Mouse (Mus musculus) intestine, embryonic 14.5 days (tissue): ENCODE data around the gene Schip1. TPM values are rescaled to one million over a fixed set of nuclear protein-coding genes. Genes with fewer than 3 reads are reported as not detected.

Experiments
- ATAC-seq: fragments of 200-750 bp; cut with Nextera tagmentation; replicated peaks from 2 replicates; pipeline ENCODE4 v1.8.0; 2017; ENCODE audit warnings: low read depth, moderate number of reproducible peaks, moderate TSS enrichment, moderate library complexity; ENCODE audit not compliant: low FRiP score, low TSS enrichment
- DNase-seq: peaks from one replicate; pipeline ENCODE4 v3.0.0-alpha.2; 2018; ENCODE audit warnings: low spot score
- H3K27ac ChIP-seq: fragments of 300-500 bp; sonication (generic); 2 replicates; pipeline ENCODE4 v1.5.1; 2014; ENCODE audit warnings: low read depth, mild to moderate bottlenecking, control low read depth
- H3K27me3 ChIP-seq: fragments of 300-500 bp; sonication (generic); replicated peaks from 2 replicates; pipeline ENCODE4 v1.6.1; 2014; ENCODE audit warnings: low read length, control low read depth; ENCODE audit not compliant: control insufficient read depth, insufficient read depth
- H3K36me3 ChIP-seq: fragments of 300-500 bp; sonication (generic); 2 replicates; pipeline ENCODE4 v1.6.1; 2014; ENCODE audit warnings: low read length, control low read depth; ENCODE audit not compliant: control insufficient read depth, insufficient read depth
- H3K4me1 ChIP-seq: fragments of 300-500 bp; sonication (generic); replicated peaks from 2 replicates; pipeline ENCODE4 v1.6.1; 2014; ENCODE audit warnings: low read length, control low read depth, mixed read lengths; ENCODE audit not compliant: control insufficient read depth, insufficient read depth
- H3K4me2 ChIP-seq: fragments of 300-500 bp; sonication (generic); 2 replicates; pipeline ENCODE4 v1.6.1; 2014; ENCODE audit warnings: low read length
- H3K4me3 ChIP-seq: fragments of 300-500 bp; sonication (generic); 2 replicates; pipeline ENCODE4 v1.5.1; 2014; ENCODE audit warnings: low read depth, low read length, control low read depth, mixed read lengths
- H3K9ac ChIP-seq: fragments of 300-500 bp; sonication (generic); 2 replicates; pipeline ENCODE4 v1.6.1; 2014; ENCODE audit warnings: mild to moderate bottlenecking, low read length
- H3K9me3 ChIP-seq: fragments of 300-500 bp; sonication (generic); 2 replicates; pipeline ENCODE4 v1.6.1; 2016; ENCODE audit warnings: low read length, control low read depth; ENCODE audit not compliant: control insufficient read depth
- WGBS: fragments of 180-500 bp; shearing (Covaris S2); extraction: QIAGEN DNeasy Blood & Tissue Kit; methylation state at CpG from one replicate; pipeline ENCODE4 v1.1.7; 2014; 5-methylcytosine and 5-hydroxymethylcytosine counted together
- polyA plus RNA-seq: library from polyadenylated mRNA; unstranded; fragments of >200 nt; fragmentation: Nextera tagmentation; extraction: Ambion mirVana; gene quantifications from 2 replicates; pipeline ENCODE4 v1.2.1, GENCODE M21; 2014

Schip1 gene
- polyA plus RNA-seq, 1 experiment from 2014 or later, result 63.0 TPM

GRCm38 (mm10) chr3:68525361-68525878 is 460.8 kb downstream of the Schip1 start:
- no peaks in the 10 kb centered on the region for H3K36me3 ChIP-seq

GRCm38 (mm10) chr3:68526416-68526815 is 461.8 kb downstream of the Schip1 start:
- ATAC-seq (no peak), DNase-seq (no peak)
- 53% methylated on average over 4 of the region's 4 CpGs for WGBS
- H3K9ac ChIP-seq, result no peak overlapping the region
- no peak overlapping the region for H3K4me3 ChIP-seq
- H3K9me3 ChIP-seq, result no peaks in the 10 kb centered on the region
- no peak overlapping the region for H3K27ac ChIP-seq
- H3K4me2 ChIP-seq, result no peak overlapping the region
- no peaks in the 10 kb centered on the region for H3K27me3 ChIP-seq
- H3K4me1 ChIP-seq, result no peaks in the 10 kb centered on the region
- H3K36me3 ChIP-seq, result no peaks in the 10 kb centered on the region

More at GRCm38 (mm10) chr3:68525361-68525878, 460.8 kb downstream of the Schip1 start:
- H3K4me1 ChIP-seq, result no peaks in the 10 kb centered on the region
- DNase-seq (no peak), ATAC-seq (no peak)
- H3K27ac ChIP-seq, result no peak overlapping the region
- H3K4me2 ChIP-seq, result no peak overlapping the region
- no peak overlapping the region for H3K9ac ChIP-seq
- no peak overlapping the region for H3K4me3 ChIP-seq
- WGBS, result 84% methylated on average over 10 of the region's 10 CpGs
- no peaks in the 10 kb centered on the region for H3K27me3 ChIP-seq
- no peaks in the 10 kb centered on the region for H3K9me3 ChIP-seq

DNA sequence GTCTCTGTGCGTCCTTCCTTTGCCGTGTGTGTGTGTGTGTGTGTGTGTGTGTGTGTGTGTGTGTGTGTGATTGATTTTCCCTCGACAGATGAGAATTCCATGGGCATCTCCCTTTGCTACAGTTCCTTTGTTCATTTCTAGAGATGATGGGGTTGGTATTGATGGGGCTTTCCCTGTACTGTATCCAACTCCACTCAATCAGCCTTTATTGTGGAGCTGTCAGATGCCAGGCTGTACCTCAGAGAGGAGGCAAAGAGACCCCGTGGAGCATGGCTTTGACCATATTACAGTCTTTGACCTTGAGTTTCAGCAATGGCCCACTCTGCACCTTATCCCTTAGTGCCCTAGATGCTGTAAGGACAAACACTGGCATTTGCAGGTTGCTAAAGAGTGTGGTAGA is 462.6 kb downstream of the Schip1 start:
- no peak overlapping the region for H3K27ac ChIP-seq
- no peak overlapping the region for H3K4me3 ChIP-seq
- no peaks in the 10 kb centered on the region for H3K4me1 ChIP-seq
- no peaks in the 10 kb centered on the region for H3K36me3 ChIP-seq
- H3K4me2 ChIP-seq, result no peak overlapping the region
- no peaks in the 10 kb centered on the region for H3K9me3 ChIP-seq
- DNase-seq, result no peak
- no peak overlapping the region for H3K9ac ChIP-seq
- no peaks in the 10 kb centered on the region for H3K27me3 ChIP-seq
- 78% methylated on average over 4 of the region's 4 CpGs for WGBS
- no peak for ATAC-seq

DNA sequence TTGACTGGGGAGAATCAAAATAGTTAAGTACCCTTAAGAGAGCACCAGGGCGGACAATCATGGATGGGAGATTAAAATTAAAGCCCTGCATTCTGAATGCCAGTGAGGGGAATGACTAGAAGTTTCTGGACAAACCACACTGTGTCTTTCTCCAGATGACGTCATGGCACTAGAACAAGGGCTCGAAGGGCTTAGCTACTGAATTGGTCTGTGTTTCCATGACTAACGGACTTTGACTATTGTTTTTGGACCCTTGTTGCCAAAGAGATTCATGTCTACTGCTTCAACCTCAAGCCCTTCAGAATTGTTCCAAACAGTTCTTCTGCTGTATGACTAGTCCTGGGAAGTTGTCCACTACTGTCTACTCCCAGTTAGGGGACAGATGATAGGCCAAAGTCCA is 467.3 kb downstream of the Schip1 start:
- ATAC-seq, result no peak
- H3K9me3 ChIP-seq, result peaks cover 4% of the 10 kb centered on the region; the same call in 1 of the 2 replicates
- no peak for DNase-seq
- H3K4me3 ChIP-seq, result no peak overlapping the region
- WGBS, result 96% methylated on average over 4 of the region's 4 CpGs
- no peak overlapping the region for H3K9ac ChIP-seq
- no peak overlapping the region for H3K27ac ChIP-seq
- H3K36me3 ChIP-seq, result no peaks in the 10 kb centered on the region
- H3K27me3 ChIP-seq, result no peaks in the 10 kb centered on the region
- peaks cover 7% of the 10 kb centered on the region; the same call in 1 of the 2 replicates for H3K4me1 ChIP-seq
- H3K4me2 ChIP-seq, result no peak overlapping the region

GRCm38 (mm10) chr3:68534571-68535051 is 470.0 kb downstream of the Schip1 start:
- ATAC-seq (0 out of 2 replicates have a peak, but pooled peaks have one; percentile 55), DNase-seq (no peak)
- WGBS, result 31% methylated on average over 5 of the region's 7 CpGs

DNA sequence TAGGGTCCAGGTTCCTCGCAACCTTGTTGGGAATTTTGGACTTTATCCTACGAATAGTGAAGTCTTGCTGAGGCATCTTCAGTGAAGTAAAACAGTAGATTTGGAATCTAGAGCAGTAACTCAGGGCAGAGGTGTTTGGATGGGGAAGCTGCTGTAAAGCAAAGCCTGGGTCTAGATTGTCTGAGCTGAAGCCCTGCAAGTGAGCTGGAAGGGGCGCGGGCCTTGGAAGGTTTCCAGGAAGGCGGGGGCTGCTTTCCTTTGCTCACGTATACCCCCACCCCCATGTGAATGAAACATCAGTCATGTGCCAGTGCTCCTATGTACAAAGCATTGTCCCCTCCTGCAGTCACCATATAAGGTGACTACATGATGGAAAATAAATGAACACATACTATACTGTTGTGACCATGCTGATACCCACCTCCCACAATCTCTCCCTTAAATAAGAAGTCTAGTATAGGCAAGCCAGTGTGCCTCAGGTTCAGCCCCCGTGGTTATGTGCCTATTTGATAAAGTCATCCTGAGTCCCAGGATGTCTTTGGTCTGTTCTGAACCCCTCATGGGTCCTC is 470.6 kb downstream of the Schip1 start:
- WGBS, result 76% methylated on average over 7 of the region's 7 CpGs
- no peak overlapping the region for H3K4me2 ChIP-seq
- H3K9me3 ChIP-seq, result peaks cover 7% of the 10 kb centered on the region; the same call in 1 of the 2 replicates
- H3K36me3 ChIP-seq, result no peaks in the 10 kb centered on the region
- H3K9ac ChIP-seq, result no peak overlapping the region
- ATAC-seq, result no peak
- no peak overlapping the region for H3K4me3 ChIP-seq
- H3K4me1 ChIP-seq, result peaks cover 7% of the 10 kb centered on the region; the same call in 1 of the 2 replicates
- no peaks in the 10 kb centered on the region for H3K27me3 ChIP-seq
- no peak for DNase-seq
- no peak overlapping the region for H3K27ac ChIP-seq

More at GRCm38 (mm10) chr3:68534571-68535051, 470.0 kb downstream of the Schip1 start:
- Histone ChIP-seq H3K4me1 (peaks cover 7% of the 10 kb centered on the region; the same call in 1 of the 2 replicates), H3K36me3 (no peaks in the 10 kb centered on the region), H3K9me3 (peaks cover 7% of the 10 kb centered on the region; the same call in 1 of the 2 replicates), H3K4me3 (no peak overlapping the region), H3K4me2 (no peak overlapping the region), H3K9ac (no peak overlapping the region), H3K27ac (no peak overlapping the region), H3K27me3 (no peaks in the 10 kb centered on the region)

GRCm38 (mm10) chr3:68536071-68536470 is 471.5 kb downstream of the Schip1 start:
- H3K27me3 ChIP-seq, result no peaks in the 10 kb centered on the region
- H3K4me2 ChIP-seq, result no peak overlapping the region
- ATAC-seq (no peak), DNase-seq (no peak)
- peaks cover 7% of the 10 kb centered on the region; the same call in 1 of the 2 replicates for H3K9me3 ChIP-seq
- H3K36me3 ChIP-seq, result no peaks in the 10 kb centered on the region
- peaks cover 7% of the 10 kb centered on the region; the same call in 1 of the 2 replicates for H3K4me1 ChIP-seq
- no peak overlapping the region for H3K4me3 ChIP-seq
- H3K27ac ChIP-seq, result no peak overlapping the region
- 74% methylated on average over 3 of the region's 3 CpGs for WGBS
- no peak overlapping the region for H3K9ac ChIP-seq

DNA sequence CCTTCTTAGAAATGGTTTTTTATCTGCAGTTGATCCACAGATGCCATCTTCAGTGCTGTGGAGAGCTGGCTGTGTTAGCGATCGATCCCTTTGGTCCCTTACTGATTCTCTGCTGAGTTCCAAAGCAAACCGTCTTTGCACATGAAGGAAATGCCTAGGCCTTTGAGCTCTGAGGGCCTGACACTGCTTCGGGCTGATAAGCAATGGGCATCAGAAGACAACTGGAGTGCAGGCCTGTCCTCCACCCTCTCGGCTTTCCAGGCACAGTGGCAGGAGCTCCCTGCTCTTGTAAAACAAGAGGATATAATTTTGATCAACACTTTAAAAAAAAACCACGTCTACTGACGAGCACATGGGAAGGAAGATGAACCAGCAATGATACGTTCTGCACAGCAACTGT is 477.1 kb downstream of the Schip1 start:
- no peak for DNase-seq
- 88% methylated on average over 8 of the region's 8 CpGs for WGBS

More for the DNA sequence above, 477.1 kb downstream of the Schip1 start:
- H3K4me2 ChIP-seq, result no peak overlapping the region
- no peaks in the 10 kb centered on the region for H3K36me3 ChIP-seq
- H3K9ac ChIP-seq, result no peak overlapping the region
- H3K4me3 ChIP-seq, result no peak overlapping the region
- H3K9me3 ChIP-seq, result 0 out of 2 replicates have a peak, but pooled peaks cover 3% of the 10 kb centered on the region
- no peak overlapping the region for H3K27ac ChIP-seq
- ATAC-seq, result no peak
- no peaks in the 10 kb centered on the region for H3K27me3 ChIP-seq
- no peaks in the 10 kb centered on the region for H3K4me1 ChIP-seq
